ENCODE assay signal across 8 mouse cellular contexts in the genomic region with DNA sequence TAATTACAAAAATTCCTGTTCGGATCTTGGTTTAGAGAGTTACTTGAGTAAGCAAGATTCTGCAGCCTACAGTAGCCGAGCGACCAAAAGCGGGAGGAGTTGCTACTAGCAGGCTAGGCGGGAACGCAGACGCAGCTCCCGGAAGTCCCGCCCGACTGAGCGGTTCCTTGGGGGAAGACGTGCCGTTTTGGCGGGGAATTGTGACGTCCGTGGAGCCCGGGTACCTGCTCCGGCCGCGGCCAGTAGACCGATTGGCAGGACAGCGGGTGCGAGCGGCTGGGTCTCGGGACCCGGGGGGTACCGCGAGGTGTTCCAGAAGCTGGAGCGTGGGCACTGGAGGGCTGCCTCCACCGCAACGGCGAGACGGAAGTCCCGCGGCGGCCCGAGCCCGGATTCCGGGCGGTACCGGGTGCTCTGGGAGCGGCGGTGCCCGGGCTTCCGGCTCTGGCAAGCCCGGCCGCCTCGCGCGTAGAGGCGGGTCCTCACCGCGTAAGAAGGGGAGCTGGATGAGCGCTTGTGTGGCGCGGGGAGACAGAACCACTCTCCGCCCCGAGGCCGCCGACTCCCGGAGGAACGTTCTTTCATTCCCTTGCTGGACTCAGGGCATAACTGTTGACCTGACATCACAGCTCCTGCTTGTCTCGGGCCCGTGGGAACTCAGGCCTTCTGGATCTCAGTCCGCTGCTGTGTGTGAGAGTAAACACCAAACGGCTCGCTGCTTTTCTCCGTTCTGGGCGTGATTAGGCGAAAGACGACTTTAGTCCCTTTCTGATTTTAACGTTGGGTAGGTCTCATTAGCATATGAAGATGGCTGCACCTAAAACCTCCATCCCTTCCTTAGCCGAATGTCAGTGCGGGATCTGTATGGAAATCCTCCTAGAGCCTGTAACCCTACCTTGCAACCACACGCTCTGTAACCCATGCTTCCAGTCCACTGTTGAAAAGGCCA. TPM values are rescaled to one million over a fixed set of nuclear protein-coding genes. Genes with fewer than 3 reads are reported as not detected.
DNase-seq lines count a peak whose midpoint lies in the region; ATAC-seq and TF ChIP-seq lines count a peak whose summit lies in the region.

A gene (plus strand): TSS at position 152 of the 949 bp plus-strand sequence.

- no peak for TF ChIP-seq CTCF in E14TG2a.4 (conservative IDR thresholded peaks at IDR 0.05; ENCODE audit: low read length)

- intact Hi-C loops in heart, postnatal 14 days (cut with DNase I), result loop anchor here (10.0 kb wide), 1 partner anchor 187 kb away; no protein-coding TSS in a partner anchor

- peaks cover 23% of the 10 kb centered on the region for H3K9me3 ChIP-seq in E14TG2a.4 (ENCODE audit: low read length)
- H3K9me3 ChIP-seq in forebrain, embryonic 13.5 days (replicated peaks), result no peaks in the 10 kb centered on the region
- no peaks in the 10 kb centered on the region for H3K9me3 ChIP-seq in neural tube, embryonic 15.5 days (replicated peaks)

- H3K4me1 ChIP-seq in E14TG2a.4 (replicated peaks; ENCODE audit: low read depth, low read length), result peaks cover 50% of the 10 kb centered on the region
- peaks cover 36% of the 10 kb centered on the region for H3K4me1 ChIP-seq in forebrain, embryonic 13.5 days
- H3K4me1 ChIP-seq in neural tube, embryonic 15.5 days, result peaks cover 39% of the 10 kb centered on the region

- DNase-seq in c-Kit-positive CD71-positive TER-119-positive erythroid progenitor cells, embryonic 14.5 days (ENCODE audit: low spot score), result peak; percentile 88
- peak; percentile 90 to 91 for DNase-seq in heart, postnatal 14 days
- DNase-seq in layer of hippocampus, adult 11-12 months (ENCODE audit: low spot score), result peak; percentile 87
- DNase-seq in lung, adult 18-20 months, result peak; percentile 92 to 94
- DNase-seq in testis, postnatal 14 days (ENCODE audit: low spot score), result peak; percentile 92

- peak within 1 kb of the TSS; percentile 93 for H3K4me3 ChIP-seq in E14TG2a.4 (replicated peaks; ENCODE audit: low read length)
- H3K4me3 ChIP-seq in forebrain, embryonic 13.5 days, result peak within 1 kb of the TSS; percentile 88
- H3K4me3 ChIP-seq in neural tube, embryonic 15.5 days (replicated peaks), result peak within 1 kb of the TSS; percentile 79

- H3K9ac ChIP-seq in forebrain, embryonic 13.5 days, result peak within 1 kb of the TSS; percentile 92
- peak within 1 kb of the TSS; percentile 87 for H3K9ac ChIP-seq in neural tube, embryonic 15.5 days (replicated peaks)

- H3K27ac ChIP-seq in forebrain, embryonic 13.5 days, result peak within 1 kb of the TSS; percentile 94
- peak within 1 kb of the TSS; percentile 96 for H3K27ac ChIP-seq in neural tube, embryonic 15.5 days (replicated peaks)

- H3K27me3 ChIP-seq in E14TG2a.4 (ENCODE audit: insufficient read depth, low read length), result no peaks in the 10 kb centered on the region
- no peaks in the 10 kb centered on the region for H3K27me3 ChIP-seq in forebrain, embryonic 13.5 days
- H3K27me3 ChIP-seq in neural tube, embryonic 15.5 days (replicated peaks), result no peaks in the 10 kb centered on the region

- H3K4me2 ChIP-seq in forebrain, embryonic 13.5 days, result peak within 1 kb of the TSS; percentile 70
- peak within 1 kb of the TSS; percentile 66 for H3K4me2 ChIP-seq in neural tube, embryonic 15.5 days

- H3K36me3 ChIP-seq in E14TG2a.4 (ENCODE audit: insufficient read depth, low read length), result peaks cover 38% of the 10 kb centered on the region
- peaks cover 13% of the 10 kb centered on the region for H3K36me3 ChIP-seq in forebrain, embryonic 13.5 days (ENCODE audit: poor library complexity, severe bottlenecking)
- no peaks in the 10 kb centered on the region for H3K36me3 ChIP-seq in neural tube, embryonic 15.5 days

- under 1% methylated on average over 75 of the region's 75 CpGs for WGBS in forebrain, embryonic 13.5 days
- under 1% methylated on average over 75 of the region's 75 CpGs for WGBS in neural tube, embryonic 15.5 days

- ATAC-seq in forebrain, embryonic 13.5 days, result peak; percentile 96
- peak; percentile 95 for ATAC-seq in neural tube, embryonic 15.5 days (ENCODE audit: low FRiP score)

RNA-seq across cellular contexts. Expression of the gene that starts here (rescaled TPM):
- polyA plus RNA-seq in forebrain, embryonic 13.5 days (2015; fragmentation: Nextera tagmentation; extraction: Ambion mirVana), result 38.5 and 39.3 TPM in 2 replicates
- total RNA-seq in heart, postnatal 14 days (2021), result 10 to 100 TPM; 15.2 to 15.7 TPM
- 25.5 and 28.9 TPM in 2 replicates for polyA plus RNA-seq in neural tube, embryonic 15.5 days (2015; fragmentation: Nextera tagmentation; extraction: Ambion mirVana)

Comparison
In these comparisons a context has a peak if more than half of its experiments do, and no peak if none do; other contexts are left out.
1. Peak in every context shown above with its lines: DNase-seq, ATAC-seq, H3K4me3 ChIP-seq and H3K27ac ChIP-seq.